Mouse (Mus musculus) embryonic fibroblast, embryonic 13.5 days (primary cell): ENCODE data around the gene Serpina3n. TPM values are rescaled to one million over a fixed set of nuclear protein-coding genes. Genes with fewer than 3 reads are reported as not detected.
A peak's percentile ranks its signal among the peaks of the same experiment; 100 is the strongest.
"Not testable (repeated sequence)": the region's sequence is repeated elsewhere in the genome, so short reads cannot be mapped to it uniquely, and the experiment has no call there.

Source experiments
- H3K27ac ChIP-seq: 2 replicates; pipeline ENCODE4 v1.5.1; 2012; ENCODE audit warnings: low read length, control low read depth, inconsistent platforms; ENCODE audit not compliant: insufficient read depth
- H3K4me1 ChIP-seq: 2 replicates; pipeline ENCODE4 v1.6.1; 2011; ENCODE audit warnings: low read length; ENCODE audit not compliant: control insufficient read depth, insufficient read depth
- H3K4me3 ChIP-seq: 2 replicates; pipeline ENCODE4 v1.5.1; 2011; ENCODE audit warnings: mild to moderate bottlenecking, control low read depth, low read length; ENCODE audit not compliant: insufficient read depth
- CTCF ChIP-seq: IDR thresholded peaks from 2 replicates; pipeline ENCODE4 v1.5.1; 2011; ENCODE audit warnings: mild to moderate bottlenecking, control low read depth, low read length, moderate library complexity, borderline replicate concordance; ENCODE audit not compliant: insufficient read depth
- POLR2A ChIP-seq: IDR thresholded peaks from 2 replicates; pipeline ENCODE4 v1.6.1; 2011; ENCODE audit warnings: low read depth, mild to moderate bottlenecking, control low read depth, low read length, moderate library complexity
- polyA plus RNA-seq: library from polyadenylated mRNA; stranded (reverse); fragments of >200 nt; gene quantifications from 2 replicates; pipeline ENCODE4 v1.2.4, GENCODE M21; 2011; ENCODE audit warnings: low read depth; ENCODE audit not compliant: missing spikeins, insufficient read length

The Serpina3n gene
- polyA plus RNA-seq, 1 experiment = 7.2 TPM

DNA sequence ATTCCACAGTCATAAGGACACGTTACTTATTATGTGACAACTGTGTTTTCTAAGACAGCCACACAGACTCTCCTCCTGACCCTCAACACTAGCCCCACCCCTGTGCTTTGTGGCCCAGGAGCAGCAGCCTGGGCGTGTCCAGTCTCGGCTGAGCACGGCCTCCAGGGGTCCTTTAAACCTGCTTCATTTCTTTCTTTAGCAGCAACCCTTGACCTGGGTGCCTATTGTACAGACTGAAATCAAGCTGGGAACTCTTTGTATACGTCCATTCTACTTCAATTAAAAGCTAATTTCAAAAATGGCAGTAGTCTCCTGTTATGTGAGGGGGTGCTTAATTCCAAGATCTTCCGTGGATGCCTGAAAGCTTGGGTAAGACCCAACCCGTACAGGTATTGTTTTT, 26.7 kb downstream of the Serpina3n start:
- Histone ChIP-seq H3K27ac (no peak overlapping the region), H3K4me3 (no peak overlapping the region), H3K4me1 (peaks cover 7% of the 10 kb centered on the region)
- TF ChIP-seq POLR2A = no peak
- no peak for TF ChIP-seq CTCF

DNA sequence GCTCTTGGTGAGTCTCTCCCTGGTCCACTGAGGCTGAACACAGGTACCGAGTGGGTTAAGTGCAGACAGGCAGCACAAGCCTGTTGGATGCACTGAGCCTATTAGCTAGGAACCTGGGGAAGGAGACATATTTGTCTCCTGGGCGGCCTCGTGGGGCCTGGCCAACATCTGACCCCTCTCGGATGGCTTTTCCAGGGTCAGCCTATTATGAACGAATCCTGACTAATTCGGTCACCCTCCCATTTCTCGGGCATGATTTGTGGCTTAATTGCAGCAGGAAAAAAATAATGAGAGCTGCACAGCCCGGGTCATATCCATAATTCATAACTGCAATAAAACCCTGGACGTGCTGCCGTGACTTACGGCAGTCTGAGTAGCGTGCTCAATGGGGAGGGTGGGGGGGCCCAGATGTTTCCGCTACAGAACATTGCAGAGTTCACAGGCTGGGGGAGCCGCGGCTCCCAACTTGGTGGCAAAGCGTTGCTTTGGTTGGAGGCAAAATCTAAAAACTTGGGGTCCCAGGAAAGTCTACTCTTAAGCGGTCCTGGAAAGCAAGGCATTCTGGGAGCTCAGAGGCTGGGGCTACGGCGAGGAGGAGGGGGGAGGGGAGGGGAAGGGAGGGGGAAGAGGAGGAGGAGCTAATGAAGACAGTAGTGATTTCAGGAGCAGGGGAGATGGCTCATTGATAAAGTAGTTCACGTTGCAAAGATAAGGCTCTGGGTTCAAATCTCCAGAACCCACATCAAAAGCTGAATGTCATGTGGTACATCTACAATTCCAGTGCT, 27.6 kb downstream of the Serpina3n start:
- Histone ChIP-seq H3K27ac (no peak overlapping the region), H3K4me1 (peaks cover 7% of the 10 kb centered on the region), H3K4me3 (no peak overlapping the region)
- TF ChIP-seq POLR2A (no peak), CTCF (no peak)

DNA sequence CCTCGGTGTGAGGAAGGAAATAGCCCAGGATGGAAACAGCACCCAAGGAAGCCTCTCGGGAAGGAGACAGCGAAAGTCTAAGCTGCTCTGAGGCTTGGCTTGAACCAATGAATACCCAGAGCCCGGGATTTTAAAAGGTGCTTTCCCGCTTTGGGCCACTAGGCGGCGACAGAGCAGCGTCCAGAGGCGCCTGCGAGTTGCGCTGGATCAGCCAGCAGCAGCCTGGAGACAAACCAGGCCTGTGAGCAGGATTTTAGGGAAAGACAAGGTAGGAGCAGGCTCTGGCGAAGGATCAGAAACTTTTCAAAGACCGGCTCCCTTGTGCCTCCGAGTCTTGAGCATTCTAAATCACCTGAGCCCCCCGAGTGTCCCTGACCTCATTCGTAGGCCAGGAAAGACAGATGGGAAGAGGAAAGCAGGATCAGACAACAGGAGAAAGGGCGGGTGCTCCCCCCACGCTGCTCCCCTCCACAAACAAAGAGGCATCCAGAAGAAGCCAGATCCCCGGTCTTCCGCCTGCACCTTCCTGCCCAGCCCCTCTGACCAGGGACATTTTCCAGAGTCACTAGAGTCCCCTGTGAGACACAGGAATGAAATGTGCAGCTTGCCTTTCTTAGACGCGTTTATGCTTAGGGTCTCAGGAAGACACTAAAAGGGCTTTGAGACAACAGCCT, 33.7 kb downstream of the Serpina3n start:
- Histone ChIP-seq H3K4me3 (no peak overlapping the region), H3K4me1 (no peaks in the 10 kb centered on the region), H3K27ac (no peak overlapping the region)
- peak; percentile 71 for TF ChIP-seq CTCF
- no peak for TF ChIP-seq POLR2A

DNA sequence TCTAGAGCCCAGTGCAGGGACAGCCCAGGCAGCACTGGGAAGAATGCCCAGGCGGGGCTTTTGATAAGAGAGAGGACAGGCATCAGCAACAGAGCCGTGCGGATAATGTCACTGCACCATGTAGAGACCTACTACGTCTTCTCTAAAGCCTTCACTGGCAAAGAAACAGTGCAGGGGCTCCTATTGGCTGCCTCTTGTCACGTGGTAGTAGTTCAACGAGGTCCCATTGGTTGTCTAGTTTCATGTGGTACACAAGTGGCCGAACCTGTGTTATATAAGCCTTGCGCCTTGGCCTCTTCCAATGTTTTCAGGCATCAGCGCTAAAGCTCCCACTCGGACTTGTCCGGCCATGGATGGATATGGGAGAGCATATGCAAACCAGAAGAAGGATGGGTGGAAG, 37.2 kb downstream of the Serpina3n start:
- no peak overlapping the region for H3K27ac ChIP-seq
- H3K4me1 ChIP-seq = no peaks in the 10 kb centered on the region
- TF ChIP-seq POLR2A (no peak), CTCF (no peak)
- H3K4me3 ChIP-seq = no peak overlapping the region

DNA sequence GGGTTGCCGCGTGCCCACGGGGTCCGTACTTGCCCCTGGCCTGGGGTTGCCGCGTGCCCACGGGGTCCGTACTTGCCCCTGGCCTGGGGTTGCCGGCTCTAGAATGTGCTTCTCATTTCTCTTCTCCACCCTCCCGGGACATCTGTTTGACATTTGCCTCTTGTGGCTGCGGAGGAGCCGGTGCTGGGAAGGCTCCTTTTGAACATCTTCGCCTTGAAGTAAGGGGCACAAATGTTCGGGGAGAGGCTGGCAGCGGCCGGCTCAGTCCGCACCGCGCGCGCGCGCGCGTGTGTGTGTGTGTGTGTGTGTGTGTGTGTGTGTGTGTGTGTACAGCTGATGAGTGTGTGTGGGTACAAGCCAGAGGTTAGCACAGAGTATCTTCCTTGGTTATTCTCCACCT, 40.5 kb downstream of the Serpina3n start:
- not testable (repeated sequence) for H3K4me1 ChIP-seq, H3K4me3 ChIP-seq, H3K27ac ChIP-seq

DNA sequence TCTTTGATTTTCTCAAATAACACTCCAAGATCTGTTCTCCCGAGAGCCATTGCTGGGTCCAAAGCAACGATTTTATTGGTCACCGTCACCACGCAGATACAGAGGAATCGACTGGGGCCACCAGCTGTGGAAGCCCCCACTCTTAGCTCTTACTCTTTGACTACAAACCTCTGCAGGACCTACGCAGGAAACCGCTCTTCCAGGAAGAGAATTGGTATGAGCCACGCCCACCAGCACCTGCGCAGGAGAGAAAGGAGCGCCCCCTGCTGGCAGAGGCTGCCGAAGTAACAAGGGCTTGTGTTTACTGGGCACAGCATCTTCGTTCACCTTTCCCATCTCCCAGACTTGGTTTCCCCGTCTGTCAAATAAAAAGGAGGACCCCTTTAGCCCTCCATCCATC, 41.6 kb downstream of the Serpina3n start:
- TF ChIP-seq CTCF = peak; percentile 50; the same call in 1 of the 2 replicates
- TF ChIP-seq POLR2A = no peak
- no peak overlapping the region for H3K4me3 ChIP-seq
- no peaks in the 10 kb centered on the region for H3K4me1 ChIP-seq
- no peak overlapping the region for H3K27ac ChIP-seq

DNA sequence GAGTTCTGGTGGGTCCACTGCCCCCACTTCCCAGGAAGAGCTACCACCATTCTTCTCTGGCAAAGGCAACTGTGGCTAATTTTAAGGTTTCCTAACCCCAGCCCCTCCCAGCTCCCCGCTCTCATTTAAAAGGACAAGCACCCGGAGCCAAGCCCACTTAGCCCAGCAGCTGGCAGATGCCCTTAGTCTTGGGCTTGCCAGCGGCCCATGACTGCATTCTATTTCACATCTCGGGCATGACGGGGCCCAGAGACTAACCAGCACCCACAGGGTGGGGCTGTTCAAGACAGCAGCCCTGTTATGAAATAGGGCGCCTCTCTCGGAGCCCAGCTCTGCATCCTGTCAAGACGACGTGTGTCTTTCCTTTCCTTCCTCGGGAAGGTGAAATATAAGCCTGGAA, 43.7 kb downstream of the Serpina3n start:
- no peak overlapping the region for H3K4me3 ChIP-seq
- no peaks in the 10 kb centered on the region for H3K4me1 ChIP-seq
- TF ChIP-seq CTCF = no peak
- no peak for TF ChIP-seq POLR2A
- H3K27ac ChIP-seq = no peak overlapping the region

DNA sequence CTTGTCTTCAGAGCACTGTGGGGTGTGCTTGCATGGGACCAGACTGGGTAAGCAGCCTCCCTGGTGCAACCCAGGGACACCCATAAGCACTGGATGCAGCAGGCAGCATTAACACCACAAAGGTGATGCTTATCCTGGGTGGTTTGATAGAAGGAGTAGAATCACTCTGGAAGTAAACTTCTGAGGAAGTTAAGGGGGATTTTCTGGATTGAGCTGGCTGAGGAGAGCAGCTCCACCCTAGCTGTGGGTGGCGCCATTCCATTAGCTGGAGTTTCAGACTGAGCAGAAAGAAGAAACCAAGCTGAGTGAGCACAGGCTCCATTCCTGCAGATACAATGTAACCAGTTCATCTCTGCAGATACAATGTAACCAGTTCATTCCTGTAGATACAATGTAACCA, 46.5 kb downstream of the Serpina3n start:
- no peak overlapping the region for H3K4me3 ChIP-seq
- H3K27ac ChIP-seq = no peak overlapping the region
- no peaks in the 10 kb centered on the region for H3K4me1 ChIP-seq
- TF ChIP-seq CTCF = no peak
- TF ChIP-seq POLR2A = no peak

DNA sequence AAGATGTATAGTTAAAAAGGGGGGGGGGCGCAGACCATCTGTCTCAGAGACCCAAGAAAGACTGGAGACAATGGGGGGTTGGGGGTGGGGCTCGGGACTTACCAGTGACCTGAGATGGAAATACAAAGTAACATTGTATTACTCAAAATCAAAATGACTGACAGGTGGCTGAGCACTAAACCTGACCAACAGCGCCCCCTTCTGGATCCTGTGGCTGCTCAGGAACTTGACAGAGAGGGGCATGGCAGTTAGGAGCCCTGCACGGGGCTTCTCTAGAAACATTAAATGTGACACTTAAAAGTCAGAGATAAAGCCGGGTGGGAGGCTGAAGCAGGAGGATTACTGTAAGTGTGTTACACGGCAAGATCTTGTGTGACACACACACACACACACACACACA, 52.8 kb downstream of the Serpina3n start:
- TF ChIP-seq CTCF (no peak), POLR2A (no peak)

DNA sequence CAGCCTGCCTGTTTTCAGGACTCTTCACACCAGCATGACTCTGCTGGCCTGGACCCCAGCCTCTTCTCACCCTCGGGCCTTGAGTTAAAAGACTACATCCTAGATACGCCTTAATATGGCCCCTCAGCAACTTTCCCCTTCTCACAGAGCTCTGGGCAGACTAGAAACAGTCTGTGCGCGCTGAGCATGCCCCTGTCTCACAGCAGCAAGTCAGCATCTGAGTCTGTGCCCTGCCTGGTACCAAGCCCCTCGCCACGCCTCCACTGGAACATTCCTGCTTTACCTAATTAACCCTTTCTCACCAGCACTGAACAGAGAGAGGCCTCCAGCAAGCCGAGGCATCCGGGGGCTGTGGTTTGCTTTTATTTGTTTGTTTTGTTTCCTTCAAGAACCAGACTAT, 54.8 kb downstream of the Serpina3n start:
- Histone ChIP-seq H3K4me3 (no peak overlapping the region), H3K27ac (no peak overlapping the region), H3K4me1 (no peaks in the 10 kb centered on the region)
- TF ChIP-seq POLR2A (no peak), CTCF (no peak)

More for the DNA sequence above, 52.8 kb downstream of the Serpina3n start:
- Histone ChIP-seq H3K4me3 (no peak overlapping the region), H3K27ac (no peak overlapping the region), H3K4me1 (no peaks in the 10 kb centered on the region)

Other genes with a start within 250 kb of the Serpina3n start
- 0.33 and 0.74 TPM in 2 replicates for gene Serpina3f, start 192.2 kb upstream of the Serpina3n start, polyA plus RNA-seq
- 54.6 and 89.6 TPM in 2 replicates for gene Serpina3g, start 170.5 kb upstream of the Serpina3n start, polyA plus RNA-seq
- 1.6 TPM in 2 replicates for gene Serpina3i, start 143.6 kb upstream of the Serpina3n start, polyA plus RNA-seq
- gene Serpina3j, start 92.2 kb upstream of the Serpina3n start, polyA plus RNA-seq = not detected in 2 replicates
- gene Serpina3k, start 68.2 kb upstream of the Serpina3n start, polyA plus RNA-seq = not detected in 2 replicates
- gene Serpina3m, start 68.2 kb upstream of the Serpina3n start, polyA plus RNA-seq = not detected in 2 replicates
- gene Gsc, start 66.6 kb downstream of the Serpina3n start, polyA plus RNA-seq = 1.9 and 2.2 TPM in 2 replicates